Mouse (Mus musculus) forebrain, embryonic 11.5 days (tissue): ENCODE results near the gene Gli3. TPM values are rescaled to one million over a fixed set of nuclear protein-coding genes. Genes with fewer than 3 reads are reported as not detected.

Experiments used
- ATAC-seq: fragments of 200-750 bp; cut with Nextera tagmentation; replicated peaks from 2 replicates; pipeline ENCODE4 v1.8.0; 2017; ENCODE audit warnings: moderate TSS enrichment; ENCODE audit not compliant: low FRiP score
- DNase-seq: peaks from one replicate; pipeline ENCODE4 v3.0.0-alpha.2; 2017; ENCODE audit warnings: low spot score
- H3K27ac ChIP-seq: fragments of 300-500 bp; sonication (generic); 2 replicates; pipeline ENCODE4 v1.5.1; 2014; ENCODE audit warnings: low read depth, low read length
- H3K27me3 ChIP-seq: fragments of 300-500 bp; sonication (generic); 2 replicates; pipeline ENCODE4 v1.6.1; 2014; ENCODE audit warnings: mild to moderate bottlenecking, low read length, mixed read lengths; ENCODE audit not compliant: control insufficient read depth, insufficient read depth
- H3K36me3 ChIP-seq: fragments of 300-500 bp; sonication (generic); 2 replicates; pipeline ENCODE4 v1.6.1; 2014; ENCODE audit warnings: mild to moderate bottlenecking, low read length, moderate library complexity, mixed read lengths; ENCODE audit not compliant: control insufficient read depth, insufficient read depth
- H3K4me1 ChIP-seq: fragments of 300-500 bp; sonication (generic); replicated peaks from 2 replicates; pipeline ENCODE4 v1.6.1; 2014; ENCODE audit warnings: low read length, mixed read lengths; ENCODE audit not compliant: control insufficient read depth, insufficient read depth
- H3K4me2 ChIP-seq: fragments of 300-500 bp; sonication (generic); 2 replicates; pipeline ENCODE4 v1.6.1; 2014; ENCODE audit warnings: low read depth, mild to moderate bottlenecking, low read length, moderate library complexity, mixed read lengths; ENCODE audit not compliant: severe bottlenecking
- H3K4me3 ChIP-seq: fragments of 300-500 bp; sonication (generic); 2 replicates; pipeline ENCODE4 v1.5.1; 2014; ENCODE audit warnings: low read depth, low read length
- H3K9ac ChIP-seq: fragments of 300-500 bp; sonication (generic); 2 replicates; pipeline ENCODE4 v1.6.1; 2014; ENCODE audit warnings: low read length
- H3K9me3 ChIP-seq: fragments of 300-500 bp; sonication (generic); 2 replicates; pipeline ENCODE4 v1.6.1; 2016; ENCODE audit warnings: low read length, mixed read lengths; ENCODE audit not compliant: control insufficient read depth
- WGBS: fragments of 180-500 bp; shearing (Covaris S2); extraction: QIAGEN DNeasy Blood & Tissue Kit; methylation state at CpG from one replicate; pipeline ENCODE4 v1.1.7; 2014; 5-methylcytosine and 5-hydroxymethylcytosine counted together
- polyA plus RNA-seq: library from polyadenylated mRNA; unstranded; fragments of >200 nt; fragmentation: Nextera tagmentation; extraction: Ambion mirVana; gene quantifications from 2 replicates; pipeline ENCODE4 v1.2.1, GENCODE M21; 2014

Gene Gli3
- polyA plus RNA-seq, 1 experiment from 2014 or later: 67.0 TPM

DNA sequence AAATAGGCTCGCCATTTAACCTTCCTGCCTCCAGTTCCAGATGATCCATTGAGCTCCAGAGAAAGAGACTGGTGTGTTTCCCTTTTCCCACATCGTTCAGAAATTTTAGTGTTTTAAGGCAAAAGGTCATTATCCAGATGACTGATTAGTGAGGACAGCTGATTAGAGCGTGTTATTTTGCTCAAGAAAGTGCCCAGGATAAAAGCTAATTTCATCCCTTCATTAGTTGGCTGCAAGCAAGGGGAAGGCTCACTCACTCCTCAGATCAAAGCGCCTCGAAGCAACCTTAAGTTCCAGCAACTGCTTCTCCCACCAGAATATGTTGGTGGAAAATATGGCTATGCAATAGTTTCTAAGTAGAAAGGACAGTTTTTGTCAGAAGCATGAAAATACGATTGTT, 86.4 kb downstream of the Gli3 start:
- 0 out of 2 replicates have a peak, but pooled peaks have one; percentile 11 for ATAC-seq
- peak overlapping the region; percentile 71; the same call in 1 of the 2 replicates for H3K27ac ChIP-seq
- H3K9ac ChIP-seq: no peak overlapping the region
- no peak overlapping the region for H3K4me3 ChIP-seq
- no peaks in the 10 kb centered on the region for H3K27me3 ChIP-seq
- DNase-seq: no peak
- WGBS: 14% methylated on average over 6 of the region's 6 CpGs
- peaks cover 53% of the 10 kb centered on the region for H3K4me1 ChIP-seq
- 0 out of 2 replicates have a peak overlapping the region, but pooled peaks have one; percentile 5 for H3K4me2 ChIP-seq
- H3K36me3 ChIP-seq: no peaks in the 10 kb centered on the region
- H3K9me3 ChIP-seq: no peaks in the 10 kb centered on the region

DNA sequence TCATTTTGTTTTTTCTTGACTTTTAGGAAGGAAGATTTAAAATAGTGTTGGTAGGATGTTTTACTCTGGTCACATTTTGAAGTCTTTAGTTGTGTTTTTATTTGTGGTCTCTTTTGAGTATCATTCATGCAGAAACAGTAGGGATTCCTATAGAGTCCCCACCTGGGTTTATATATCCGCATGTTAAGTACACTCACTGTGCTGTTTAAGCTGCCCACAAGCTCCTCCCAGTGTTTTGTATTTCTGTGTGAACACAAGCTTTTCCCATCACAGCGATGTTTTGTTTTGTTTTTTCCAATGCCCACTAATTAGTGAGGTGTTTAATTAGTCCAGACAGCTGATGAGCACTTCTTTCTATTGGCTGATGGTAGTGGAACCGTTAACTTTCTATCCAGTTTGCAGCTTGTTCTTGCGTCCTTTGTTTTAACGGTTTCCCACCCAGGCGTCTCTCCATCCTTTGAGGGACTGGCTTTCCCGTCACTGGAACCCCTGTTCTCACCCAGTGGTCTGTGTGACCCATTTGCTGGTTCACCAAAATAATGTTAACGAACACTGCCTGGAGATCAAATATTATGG, 87.1 kb downstream of the Gli3 start:
- H3K4me1 ChIP-seq: peaks cover 47% of the 10 kb centered on the region
- peak; percentile 72 for ATAC-seq
- H3K27ac ChIP-seq: peak overlapping the region; percentile 79
- no peak overlapping the region for H3K4me3 ChIP-seq
- H3K9ac ChIP-seq: peak overlapping the region; percentile 14; the same call in 1 of the 2 replicates
- H3K27me3 ChIP-seq: no peaks in the 10 kb centered on the region
- H3K9me3 ChIP-seq: no peaks in the 10 kb centered on the region
- H3K4me2 ChIP-seq: peak overlapping the region; percentile 9; the same call in 1 of the 2 replicates
- H3K36me3 ChIP-seq: no peaks in the 10 kb centered on the region
- no peak for DNase-seq
- 19% methylated on average over 8 of the region's 8 CpGs for WGBS

DNA sequence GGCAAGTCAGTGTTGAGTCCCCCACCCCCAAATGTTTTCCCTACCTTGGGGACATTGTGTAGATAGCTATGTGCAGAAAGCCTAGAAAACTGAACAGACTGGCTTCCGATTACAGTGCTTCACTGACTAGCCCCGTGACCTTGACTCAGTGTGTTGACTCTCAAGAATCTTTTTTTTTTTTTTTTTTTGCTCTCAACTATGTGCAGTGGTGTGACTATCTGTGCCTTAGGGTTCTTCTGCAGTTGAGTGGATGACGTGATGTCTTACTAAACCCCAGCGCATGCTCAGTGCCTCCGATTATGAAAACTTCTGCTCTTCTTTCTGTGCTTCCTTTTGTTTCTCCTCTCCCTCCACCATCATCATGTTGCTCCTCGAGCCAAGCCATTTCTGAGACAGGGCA, 87.7 kb downstream of the Gli3 start:
- ATAC-seq (peak; percentile 34), DNase-seq (no peak)
- WGBS: 37% methylated on average over 6 of the region's 6 CpGs
- Histone ChIP-seq H3K9ac (peak overlapping the region; percentile 1; the same call in 1 of the 2 replicates), H3K4me3 (no peak overlapping the region), H3K9me3 (no peaks in the 10 kb centered on the region), H3K27ac (peak overlapping the region; percentile 79), H3K4me1 (peaks cover 44% of the 10 kb centered on the region), H3K27me3 (no peaks in the 10 kb centered on the region), H3K36me3 (no peaks in the 10 kb centered on the region), H3K4me2 (no peak overlapping the region; the same call in 1 of the 2 replicates)

- no peak overlapping the region for H3K4me2 ChIP-seq
- no peaks in the 10 kb centered on the region for H3K27me3 ChIP-seq
- no peak overlapping the region for H3K4me3 ChIP-seq
- ATAC-seq (no peak), DNase-seq (no peak)
- no peaks in the 10 kb centered on the region for H3K36me3 ChIP-seq
- 63% methylated on average over 3 of the region's 3 CpGs for WGBS
- H3K4me1 ChIP-seq: peaks cover 41% of the 10 kb centered on the region
- H3K9ac ChIP-seq: no peak overlapping the region
- H3K9me3 ChIP-seq: no peaks in the 10 kb centered on the region
- no peak overlapping the region for H3K27ac ChIP-seq
Observed at GRCm38 (mm10) chr13:15552009-15552408, 89.0 kb downstream of the Gli3 start.

- no peaks in the 10 kb centered on the region for H3K9me3 ChIP-seq
- peaks cover 23% of the 10 kb centered on the region for H3K4me1 ChIP-seq
- ATAC-seq (peak; percentile 84), DNase-seq (no peak)
- peak overlapping the region; percentile 59 for H3K27ac ChIP-seq
- WGBS: 9% methylated on average over 2 of the region's 2 CpGs
- H3K36me3 ChIP-seq: no peaks in the 10 kb centered on the region
- peak overlapping the region; percentile 29; the same call in 1 of the 2 replicates for H3K4me2 ChIP-seq
- no peaks in the 10 kb centered on the region for H3K27me3 ChIP-seq
- H3K9ac ChIP-seq: no peak overlapping the region
- H3K4me3 ChIP-seq: no peak overlapping the region
Observed at GRCm38 (mm10) chr13:15556646-15557098, 93.6 kb downstream of the Gli3 start.

- WGBS: 88% methylated on average over 3 of the region's 3 CpGs
- ATAC-seq: no peak
- no peak overlapping the region for H3K4me2 ChIP-seq
Observed at GRCm38 (mm10) chr13:15561441-15561840, 98.4 kb downstream of the Gli3 start.

DNA sequence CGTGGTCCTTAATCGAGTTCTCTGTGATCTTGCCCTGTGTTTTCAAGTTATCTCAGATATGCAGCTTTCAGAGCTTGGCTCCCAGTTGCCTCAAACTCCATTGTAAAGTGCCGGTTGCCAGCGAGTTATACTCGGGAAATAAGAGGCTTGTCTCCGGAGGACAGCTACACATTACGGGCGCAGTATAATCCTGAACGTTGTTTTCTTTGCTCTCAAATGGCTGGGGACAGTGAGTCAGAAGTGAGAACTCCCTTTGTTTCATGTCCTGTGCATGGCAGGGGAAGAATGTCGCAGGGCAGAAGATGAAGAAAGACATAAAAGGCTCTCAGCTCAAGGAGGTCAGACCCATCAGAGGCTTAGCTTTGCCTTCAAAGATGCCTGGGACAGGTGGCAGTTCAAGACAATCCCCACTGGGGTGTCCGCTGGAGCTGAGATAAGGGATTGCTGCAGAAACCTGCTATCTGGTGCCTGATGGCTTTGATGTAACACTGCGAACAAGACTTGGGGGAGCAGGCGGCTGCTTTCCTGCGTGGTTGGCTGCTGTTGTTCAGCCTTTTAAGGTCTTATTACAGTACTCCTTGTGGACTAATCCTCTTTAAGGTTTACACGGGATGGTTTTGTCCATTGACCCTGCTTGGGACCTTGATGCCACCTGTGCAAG, 108.0 kb downstream of the Gli3 start:
- WGBS: 35% methylated on average over 15 of the region's 15 CpGs
- no peak overlapping the region for H3K4me2 ChIP-seq
- no peaks in the 10 kb centered on the region for H3K27me3 ChIP-seq
- H3K4me3 ChIP-seq: no peak overlapping the region
- ATAC-seq (0 out of 2 replicates have a peak, but pooled peaks have one; percentile 45), DNase-seq (no peak)
- no peaks in the 10 kb centered on the region for H3K36me3 ChIP-seq
- peaks cover 6% of the 10 kb centered on the region; the same call in 1 of the 2 replicates for H3K4me1 ChIP-seq
- no peak overlapping the region for H3K27ac ChIP-seq
- H3K9me3 ChIP-seq: no peaks in the 10 kb centered on the region
- H3K9ac ChIP-seq: no peak overlapping the region

More at GRCm38 (mm10) chr13:15561441-15561840, 98.4 kb downstream of the Gli3 start:
- Histone ChIP-seq H3K4me3 (no peak overlapping the region), H3K9ac (no peak overlapping the region), H3K9me3 (no peaks in the 10 kb centered on the region), H3K36me3 (no peaks in the 10 kb centered on the region), H3K27me3 (no peaks in the 10 kb centered on the region), H3K4me1 (peaks cover 7% of the 10 kb centered on the region), H3K27ac (no peak overlapping the region)
- DNase-seq: no peak

GRCm38 (mm10) chr13:15577133-15577917, 114.3 kb downstream of the Gli3 start:
- DNase-seq: no peak
- WGBS: 62% methylated on average over 8 of the region's 8 CpGs

More at GRCm38 (mm10) chr13:15577133-15577917, 114.3 kb downstream of the Gli3 start:
- no peak overlapping the region for H3K4me2 ChIP-seq
- no peaks in the 10 kb centered on the region for H3K27me3 ChIP-seq
- H3K4me1 ChIP-seq: no peaks in the 10 kb centered on the region; the same call in 1 of the 2 replicates
- H3K27ac ChIP-seq: no peak overlapping the region
- no peak for ATAC-seq
- no peak overlapping the region for H3K9ac ChIP-seq
- no peaks in the 10 kb centered on the region for H3K9me3 ChIP-seq
- no peaks in the 10 kb centered on the region for H3K36me3 ChIP-seq
- no peak overlapping the region for H3K4me3 ChIP-seq
